ENCODE assay signal across 25 mouse cellular contexts in genomic region chr6:84883720-84884119, GRCm38 (mm10).
DNase-seq lines count a peak whose midpoint lies in the region; ATAC-seq and TF ChIP-seq lines count a peak whose summit lies in the region.
"Had no signal": no experiment of that assay in that cellular context is flagged by ENCODE, and none has a peak within 500 bp of the region (broad histone marks: within the 10 kb centered on the region; RNA-seq: fewer than 3 reads in every experiment).

No protein-coding gene starts in this region.

- no peak for TF ChIP-seq CTCF in MEL (IDR thresholded peaks at IDR 0.05 in 2 of 3, conservative IDR thresholded peaks at IDR 0.05 in 1 of 3; ENCODE audit: control insufficient read depth in 1 of 3, insufficient read depth in 1 of 3, low read depth in 2 of 3, low read length in 3 of 3, poor library complexity in 1 of 3, severe bottlenecking in 1 of 3)
- TF ChIP-seq CTCF in midbrain, postnatal 0 days (IDR thresholded peaks at IDR 0.05), result no peak

- H3K4me2 ChIP-seq in liver, embryonic 11.5 days, result peak overlapping the region; percentile 53
- H3K4me2 ChIP-seq in liver, embryonic 13.5 days, result peak overlapping the region; percentile 28; the same call in 1 of the 2 replicates
- H3K4me2 ChIP-seq in liver, embryonic 16.5 days (ENCODE audit: low read depth, low read length), result peak overlapping the region; percentile 55; the same call in 1 of the 2 replicates
- H3K4me2 ChIP-seq in midbrain, postnatal 0 days (ENCODE audit: low read depth, low read length, poor library complexity, severe bottlenecking), result no peak overlapping the region
- H3K4me2 ChIP-seq: forebrain, embryonic 13.5 days; heart, embryonic 11.5 days; hindbrain, embryonic 12.5 days; intestine, embryonic 15.5 days had no signal

- H3K9ac ChIP-seq in liver, embryonic 11.5 days (ENCODE audit: low read depth, low read length), result no peak overlapping the region
- H3K9ac ChIP-seq in MEL (ENCODE audit: control insufficient read depth, low read depth, low read length, poor library complexity, severe bottlenecking), result no peak overlapping the region
- H3K9ac ChIP-seq in liver, embryonic 13.5 days, result no peak overlapping the region
- H3K9ac ChIP-seq in liver, embryonic 16.5 days (ENCODE audit: low read depth, low read length), result no peak overlapping the region
- no peak overlapping the region for H3K9ac ChIP-seq in midbrain, postnatal 0 days (replicated peaks; ENCODE audit: low read length, poor library complexity, severe bottlenecking)
- H3K9ac ChIP-seq: forebrain, embryonic 13.5 days; forebrain, postnatal 0 days; hindbrain, embryonic 12.5 days; intestine, embryonic 15.5 days had no signal

- H3K36me3 ChIP-seq in liver, embryonic 11.5 days (ENCODE audit: control insufficient read depth, insufficient read depth, low read length), result no peaks in the 10 kb centered on the region
- peaks cover 0 to 31% of the 10 kb centered on the region in 2 experiments; a peak in 2 of 4 replicates for H3K36me3 ChIP-seq in MEL (ENCODE audit: control insufficient read depth in 1 of 2, insufficient read depth in 2 of 2, low read length in 2 of 2)
- no peaks in the 10 kb centered on the region for H3K36me3 ChIP-seq in liver, embryonic 13.5 days
- H3K36me3 ChIP-seq in liver, embryonic 16.5 days (ENCODE audit: control insufficient read depth, insufficient read depth), result no peaks in the 10 kb centered on the region
- H3K36me3 ChIP-seq in midbrain, postnatal 0 days (ENCODE audit: insufficient read depth, low read length), result no peaks in the 10 kb centered on the region
- H3K36me3 ChIP-seq: forebrain, embryonic 10.5 days; hindbrain, embryonic 12.5 days; intestine, embryonic 15.5 days had no signal

- no peak for ATAC-seq in liver, embryonic 11.5 days (replicated peaks; ENCODE audit: low FRiP score)
- ATAC-seq in liver, embryonic 13.5 days (ENCODE audit: low read depth), result no peak
- no peak for ATAC-seq in liver, embryonic 16.5 days (ENCODE audit: low read depth)
- ATAC-seq in midbrain, postnatal 0 days (ENCODE audit: low FRiP score), result no peak
- ATAC-seq: forebrain, embryonic 13.5 days; forebrain, postnatal 0 days; hindbrain, embryonic 16.5 days; intestine, embryonic 15.5 days; Patski had no signal

- H3K79me2 ChIP-seq in MEL (ENCODE audit: control insufficient read depth, insufficient read depth, low read length, poor library complexity), result no peaks in the 10 kb centered on the region

- no peak overlapping the region for H3K27ac ChIP-seq in liver, embryonic 11.5 days (ENCODE audit: low read depth, low read length)
- H3K27ac ChIP-seq in MEL (ENCODE audit: control insufficient read depth, low read depth, low read length), result 0 out of 2 replicates have a peak overlapping the region, but pooled peaks have one; percentile 24
- peak overlapping the region; percentile 74 for H3K27ac ChIP-seq in liver, embryonic 13.5 days
- 0 out of 2 replicates have a peak overlapping the region, but pooled peaks have one; percentile 41 for H3K27ac ChIP-seq in liver, embryonic 16.5 days (ENCODE audit: low read length)
- no peak overlapping the region for H3K27ac ChIP-seq in midbrain, postnatal 0 days (ENCODE audit: low read depth, low read length)
- H3K27ac ChIP-seq: forebrain, embryonic 13.5 days; heart, adult 2 months; hindbrain, embryonic 12.5 days; intestine, embryonic 15.5 days had no signal

- 26% methylated on average over 4 of the region's 4 CpGs for WGBS in liver, embryonic 11.5 days
- WGBS in liver, embryonic 13.5 days (ENCODE audit: insufficient replicate concordance), result 4% methylated on average over 4 of the region's 4 CpGs
- WGBS in liver, embryonic 16.5 days (ENCODE audit: insufficient replicate concordance), result 10% methylated on average over 4 of the region's 4 CpGs
- WGBS in midbrain, postnatal 0 days, result 67% methylated on average over 4 of the region's 4 CpGs

- peak; percentile 68 to 69 for TF ChIP-seq EP300 in MEL (IDR thresholded peaks at IDR 0.05; ENCODE audit: low read depth in 1 of 2, low read length in 2 of 2)

- no peaks in the 10 kb centered on the region for H3K9me3 ChIP-seq in liver, embryonic 11.5 days (ENCODE audit: control insufficient read depth, low read length)
- H3K9me3 ChIP-seq in MEL (replicated peaks; ENCODE audit: insufficient read depth, low read length), result no peaks in the 10 kb centered on the region
- no peaks in the 10 kb centered on the region for H3K9me3 ChIP-seq in liver, embryonic 13.5 days (replicated peaks)
- no peaks in the 10 kb centered on the region for H3K9me3 ChIP-seq in liver, embryonic 16.5 days (replicated peaks; ENCODE audit: control insufficient read depth, low read length)
- no peaks in the 10 kb centered on the region for H3K9me3 ChIP-seq in midbrain, postnatal 0 days (ENCODE audit: low read length)
- H3K9me3 ChIP-seq: forebrain, embryonic 10.5 days; forebrain, embryonic 13.5 days; hindbrain, embryonic 12.5 days; intestine, embryonic 15.5 days had no signal

- TF ChIP-seq RAD21 in MEL (IDR thresholded peaks at IDR 0.05; ENCODE audit: low read depth, low read length), result no peak

- TF ChIP-seq POLR2A in MEL (IDR thresholded peaks at IDR 0.05; ENCODE audit: control insufficient read depth in 1 of 2, insufficient read depth in 1 of 2, low read depth in 1 of 2, low read length in 2 of 2, poor library complexity in 1 of 2), result no peak

- no peaks in the 10 kb centered on the region for H3K27me3 ChIP-seq in liver, embryonic 11.5 days (replicated peaks; ENCODE audit: control insufficient read depth, insufficient read depth, low read length)
- no peaks in the 10 kb centered on the region for H3K27me3 ChIP-seq in MEL (ENCODE audit: control insufficient read depth in 1 of 2, insufficient read depth in 2 of 2, low read length in 2 of 2)
- H3K27me3 ChIP-seq in liver, embryonic 13.5 days, result no peaks in the 10 kb centered on the region
- no peaks in the 10 kb centered on the region for H3K27me3 ChIP-seq in liver, embryonic 16.5 days (ENCODE audit: control insufficient read depth, insufficient read depth, low read depth, low read length)
- H3K27me3 ChIP-seq in midbrain, postnatal 0 days (ENCODE audit: insufficient read depth, low read length), result no peaks in the 10 kb centered on the region
- H3K27me3 ChIP-seq: CH12.LX; forebrain, embryonic 13.5 days; hindbrain, embryonic 12.5 days; intestine, embryonic 15.5 days; Patski had no signal

- peaks cover 26% of the 10 kb centered on the region for H3K4me1 ChIP-seq in liver, embryonic 11.5 days (replicated peaks; ENCODE audit: control insufficient read depth, insufficient read depth, low read length)
- H3K4me1 ChIP-seq in MEL (ENCODE audit: control insufficient read depth in 1 of 2, insufficient read depth in 2 of 2, low read length in 2 of 2), result peaks cover 17 to 28% of the 10 kb centered on the region in 2 experiments
- peaks cover 58% of the 10 kb centered on the region for H3K4me1 ChIP-seq in liver, embryonic 13.5 days (replicated peaks)
- H3K4me1 ChIP-seq in liver, embryonic 16.5 days (ENCODE audit: control insufficient read depth, low read depth, low read length), result peaks cover 28% of the 10 kb centered on the region
- no peaks in the 10 kb centered on the region for H3K4me1 ChIP-seq in midbrain, postnatal 0 days (ENCODE audit: insufficient read depth, low read length)
- H3K4me1 ChIP-seq: forebrain, embryonic 13.5 days; hindbrain, embryonic 12.5 days had no signal

- no peak for DNase-seq in liver, embryonic 11.5 days (ENCODE audit: low spot score)
- DNase-seq in liver (no peak), MEL (ENCODE audit: low read depth, low spot score) (peak; percentile 72)
- DNase-seq in liver, embryonic 13.5 days, result no peak
- DNase-seq in embryo, embryonic 10 days (ENCODE audit: low spot score), result no peak
- no peak for DNase-seq in midbrain, postnatal 0 days (ENCODE audit: low spot score)
- DNase-seq: adrenal gland, postnatal 10 days; adrenal gland, postnatal 36 days; B cell, adult 2 months; cerebellum, adult 11 months; cerebellum, adult 8-10 months; cerebellum, postnatal 10 days; cerebellum, postnatal 36 days; forebrain, postnatal 0 days; gastrocnemius, postnatal 25 days; heart, adult 2 months had no signal

- H3K4me3 ChIP-seq in liver, embryonic 11.5 days (ENCODE audit: low read depth, low read length), result no peak overlapping the region
- peak overlapping the region in 1 of 2 experiments; percentile 36; a peak in 2 of 4 replicates for H3K4me3 ChIP-seq in MEL (ENCODE audit: control insufficient read depth in 1 of 2, insufficient read depth in 1 of 2, low read depth in 2 of 2, low read length in 2 of 2)
- no peak overlapping the region for H3K4me3 ChIP-seq in liver, embryonic 13.5 days (replicated peaks)
- no peak overlapping the region for H3K4me3 ChIP-seq in liver, embryonic 16.5 days (ENCODE audit: low read depth, low read length)
- H3K4me3 ChIP-seq in midbrain, postnatal 0 days (ENCODE audit: low read depth, low read length), result no peak overlapping the region
- H3K4me3 ChIP-seq: forebrain, embryonic 10.5 days; forebrain, embryonic 13.5 days; heart, adult 2 months; hindbrain, embryonic 12.5 days; intestine, embryonic 15.5 days had no signal

TF ChIP-seq in MEL, 35 proteins besides CTCF, POLR2A, EP300 and RAD21 (continues in another document):
- no peak for TF ChIP-seq MAZ (IDR thresholded peaks at IDR 0.05; ENCODE audit: low read depth, low read length)
- TF ChIP-seq E2F4 (IDR thresholded peaks at IDR 0.05; ENCODE audit: borderline replicate concordance, low read depth, low read length), result no peak
- 0 out of 2 replicates have a peak, but pooled peaks have one; percentile 41 for TF ChIP-seq ELF1 (IDR thresholded peaks at IDR 0.05; ENCODE audit: low read depth, low read length)
- peak; percentile 69 for TF ChIP-seq ZNF384 (IDR thresholded peaks at IDR 0.05; ENCODE audit: low read depth, low read length)
- TF ChIP-seq NRF1 (IDR thresholded peaks at IDR 0.05; ENCODE audit: insufficient read depth, low read depth, low read length, poor library complexity, severe bottlenecking), result no peak
- TF ChIP-seq CHD2 (IDR thresholded peaks at IDR 0.05; ENCODE audit: low read length), result no peak
- TF ChIP-seq GABPA (IDR thresholded peaks at IDR 0.05; ENCODE audit: low read depth, low read length), result no peak
- TF ChIP-seq RCOR1 (IDR thresholded peaks at IDR 0.05; ENCODE audit: low read depth, low read length), result peak; percentile 56; the same call in 1 of the 2 replicates
- TF ChIP-seq CHD1 (IDR thresholded peaks at IDR 0.05; ENCODE audit: low read depth, low read length), result no peak
- peak; percentile 83 for TF ChIP-seq GATA1 (IDR thresholded peaks at IDR 0.05; ENCODE audit: low read depth, low read length)
- TF ChIP-seq BHLHE40 (IDR thresholded peaks at IDR 0.05; ENCODE audit: borderline replicate concordance, low read depth, low read length), result no peak
- TF ChIP-seq MYC (IDR thresholded peaks at IDR 0.05; ENCODE audit: low read depth, low read length), result no peak
- 0 out of 2 replicates have a peak, but pooled peaks have one; percentile 37 for TF ChIP-seq MYB (IDR thresholded peaks at IDR 0.05; ENCODE audit: low read depth, low read length)
- TF ChIP-seq SMC3 (IDR thresholded peaks at IDR 0.05; ENCODE audit: low read depth, low read length), result no peak
- TF ChIP-seq ETS1 (IDR thresholded peaks at IDR 0.05; ENCODE audit: low read depth, low read length), result peak; percentile 54
- TF ChIP-seq ZMIZ1 (IDR thresholded peaks at IDR 0.05; ENCODE audit: low read depth, low read length), result no peak

Comparison
In these comparisons a context has a peak if more than half of its experiments do, and no peak if none do; other contexts are left out.
1. H3K27ac ChIP-seq: peak in MEL (single experiment), liver, embryonic 13.5 days (single experiment) and liver, embryonic 16.5 days (single experiment); none in liver, embryonic 11.5 days (single experiment) and midbrain, postnatal 0 days (single experiment).